Mouse (Mus musculus): ENCODE data around the gene Arhgap36.

Arhgap36 gene

DNA sequence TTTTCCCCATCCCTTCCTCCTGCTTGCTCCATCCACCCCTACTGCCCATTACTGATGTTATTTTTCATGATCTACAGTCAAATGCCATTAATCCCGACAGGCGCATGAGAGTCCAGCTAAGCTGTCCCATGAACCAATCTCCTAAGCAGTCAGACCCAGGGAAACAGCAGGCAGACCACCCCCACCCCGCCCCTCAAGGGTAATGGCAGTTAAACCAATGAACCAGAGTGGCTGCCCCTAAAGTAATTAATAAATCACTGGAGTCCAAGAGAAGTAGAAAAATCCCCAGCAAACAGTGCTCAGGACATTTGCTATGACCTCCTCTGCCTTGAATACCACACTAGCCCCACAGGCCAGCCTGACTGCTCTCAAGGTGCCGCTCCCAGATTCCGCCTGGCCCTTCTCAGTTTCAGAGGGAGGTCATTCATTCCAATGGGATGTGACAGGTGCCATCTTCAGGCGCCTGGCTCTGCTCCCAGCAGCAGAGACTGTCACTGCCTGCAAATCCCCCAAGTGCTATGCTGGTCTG lies at the start of gene Arhgap36:
Arhgap36 (plus strand) TSS at position 504 of the 529 bp plus-strand sequence.
- no peak for DNase-seq

DNA sequence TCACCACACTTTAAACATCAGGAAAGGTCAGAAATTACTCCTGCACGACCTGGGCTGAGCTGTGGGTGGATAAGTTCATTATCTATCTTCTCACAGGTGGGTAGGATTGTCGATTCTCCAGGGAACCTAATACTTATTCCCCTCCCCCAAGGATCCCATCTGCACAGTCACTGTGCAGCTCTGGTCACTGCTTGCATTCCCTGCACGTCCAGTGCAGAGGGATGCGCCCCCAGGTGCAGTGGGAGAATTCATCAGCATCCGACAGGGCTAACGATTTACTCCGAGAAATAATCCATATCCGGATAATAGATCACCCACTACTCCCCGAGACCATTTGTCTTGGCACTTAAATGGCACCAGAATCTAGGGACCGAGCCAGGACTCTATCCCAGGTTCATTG lies 6.0 kb upstream of the Arhgap36 start:
- DNase-seq, result no peak

DNA sequence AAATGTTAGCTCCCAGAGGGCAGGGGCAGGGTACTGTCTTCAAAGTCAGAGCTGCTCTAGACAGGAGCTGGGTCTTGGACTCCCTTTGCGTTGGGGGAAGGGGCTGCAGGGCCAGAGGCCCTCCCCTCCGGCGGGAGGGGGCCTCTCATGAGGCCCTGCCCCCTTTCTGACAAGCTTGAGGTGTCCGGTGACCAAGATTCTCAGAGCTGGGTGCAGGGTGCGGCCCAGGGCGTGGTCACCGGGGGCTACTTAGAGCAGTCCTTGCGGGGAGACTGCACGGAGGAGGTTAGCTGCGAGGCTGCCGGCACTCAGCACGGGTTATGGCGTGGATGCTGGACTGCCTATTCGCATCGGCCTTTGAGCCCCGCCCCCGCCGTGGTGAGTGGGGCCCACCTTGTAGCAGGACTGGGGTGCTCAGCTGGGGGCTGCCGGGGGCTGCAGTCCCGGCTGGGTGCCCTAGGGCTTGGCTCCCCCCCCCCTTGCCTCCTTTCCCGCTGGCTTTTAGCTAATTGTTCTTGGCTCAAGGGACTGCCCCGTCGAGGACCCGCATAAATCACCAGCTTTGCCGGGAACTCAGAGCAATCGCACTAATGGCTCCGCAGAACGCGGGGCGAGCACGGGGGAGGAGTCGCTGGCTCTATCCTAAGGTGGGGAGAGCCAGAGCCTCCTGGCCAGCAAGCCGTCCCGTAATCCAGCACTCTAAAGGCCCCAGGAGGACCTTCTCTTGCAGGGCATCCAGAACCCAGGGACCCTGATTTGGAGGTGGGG lies 6.7 kb downstream of the Arhgap36 start:
- DNase-seq, result no peak

DNA sequence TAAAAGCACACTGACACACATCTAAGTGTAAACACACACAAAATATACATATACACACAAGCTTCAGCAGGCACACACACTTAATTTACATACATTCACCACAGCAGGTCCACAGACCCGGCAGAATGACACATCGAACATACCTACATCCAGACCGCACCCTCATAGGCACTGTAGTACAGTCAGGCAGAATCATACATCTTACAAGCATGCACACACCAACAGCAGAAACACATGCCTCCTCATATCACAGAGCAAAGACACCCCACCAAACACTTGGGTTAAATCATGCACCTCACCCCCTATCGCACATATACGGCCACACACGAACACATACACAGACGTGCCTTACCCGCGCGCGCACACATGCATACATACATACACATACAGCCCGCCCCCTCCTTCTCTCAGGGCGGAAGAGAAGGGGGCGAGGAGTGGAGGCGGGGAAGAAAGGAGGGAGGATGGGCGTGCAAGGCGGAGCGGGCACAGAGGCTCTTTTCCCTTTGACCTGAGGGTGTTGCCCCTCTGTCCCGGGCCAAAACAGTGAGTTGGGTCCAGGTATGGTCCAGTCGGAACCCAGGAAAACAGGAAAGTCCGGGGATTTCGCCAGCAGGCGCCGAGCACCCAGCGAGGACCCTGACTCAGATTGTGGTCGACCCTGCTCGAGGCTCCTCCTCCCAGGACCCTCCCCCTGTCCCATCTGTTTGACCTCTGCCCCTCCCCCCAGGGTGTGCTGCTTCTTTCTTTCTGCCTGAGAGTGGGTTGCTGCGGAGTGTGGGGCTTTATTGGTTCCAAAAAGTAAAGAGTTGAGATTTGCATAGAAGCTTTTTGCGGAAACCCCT lies 16.4 kb downstream of the Arhgap36 start:
- no peak for DNase-seq

DNA sequence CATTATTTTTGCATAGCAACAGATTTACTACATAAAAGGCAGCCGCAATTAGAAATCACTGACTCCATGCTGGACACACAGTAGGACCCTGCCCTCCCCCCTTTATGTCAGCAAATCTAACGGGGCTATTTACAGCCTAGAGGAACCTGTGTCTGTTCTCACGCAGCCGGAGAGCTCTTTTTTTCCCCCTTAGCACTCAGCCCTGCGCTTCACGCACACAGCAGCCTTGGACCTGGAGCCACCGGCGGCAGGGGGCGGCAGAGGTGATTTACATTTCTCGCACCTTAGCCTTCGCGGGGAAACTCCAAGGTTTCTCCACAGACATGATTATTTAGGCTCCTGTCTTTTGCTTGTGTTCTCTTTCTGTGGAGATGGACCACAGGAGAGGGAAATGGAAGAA lies 17.1 kb downstream of the Arhgap36 start:
- no peak for DNase-seq

DNA sequence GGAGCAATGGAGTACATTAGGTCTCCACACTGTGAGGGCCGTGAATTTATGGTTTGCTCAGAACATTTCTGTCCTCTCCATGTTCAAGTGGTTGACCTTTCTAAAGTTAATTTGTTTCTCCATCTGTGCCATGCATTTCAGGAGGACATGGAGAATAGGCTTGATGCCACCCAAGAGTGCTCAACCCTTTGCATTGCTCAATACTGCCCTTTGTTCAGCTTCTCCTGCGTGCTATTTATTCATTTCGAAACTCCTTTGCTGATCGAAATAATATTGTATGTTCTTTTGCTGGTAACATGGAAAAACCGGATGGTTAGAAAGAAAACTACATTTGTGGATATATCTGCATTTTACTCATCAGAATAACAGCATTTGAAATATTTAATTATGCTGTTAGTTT lies 25.4 kb downstream of the Arhgap36 start:
- DNase-seq, result no peak

DNA sequence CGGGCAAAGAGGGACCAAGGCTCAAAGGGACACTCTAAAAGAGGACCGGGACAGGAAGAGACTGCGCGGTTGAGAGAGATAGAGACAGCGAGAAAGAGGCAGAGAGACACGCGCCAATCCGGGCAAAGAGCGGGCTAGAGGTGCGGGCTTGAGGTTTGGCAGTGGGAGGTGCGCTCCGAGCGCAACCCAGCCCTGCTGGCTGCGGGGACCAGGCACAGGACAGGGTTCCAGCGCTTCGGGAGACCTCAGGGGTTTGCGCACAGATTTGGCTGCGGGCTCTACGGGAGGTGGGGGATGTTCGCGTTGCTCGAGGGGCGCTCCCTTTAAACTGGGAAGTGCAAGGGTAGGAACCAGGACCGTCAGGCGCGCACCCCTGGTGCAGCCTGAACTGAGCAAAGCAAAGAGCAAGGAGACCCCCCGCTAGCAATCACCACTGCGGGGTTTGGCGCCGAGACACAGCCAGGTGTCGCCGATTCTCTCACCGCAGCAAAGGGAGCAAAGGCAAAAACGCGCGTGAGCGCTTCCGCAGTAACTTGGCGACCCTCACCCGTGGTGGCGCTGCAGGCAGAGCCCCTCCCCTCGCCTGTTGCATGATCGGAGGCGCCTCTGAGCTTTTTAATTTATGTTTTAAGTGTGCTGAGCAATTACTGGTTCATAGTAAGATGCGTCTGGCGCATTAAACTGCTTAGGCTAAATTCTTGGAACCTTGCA lies 30.1 kb downstream of the Arhgap36 start:
- DNase-seq, result no peak

Data from cerebellum, adult 11-12 months (tissue).